Mouse (Mus musculus): ENCODE results near the gene Olfr933. TPM values are rescaled to one million over a fixed set of nuclear protein-coding genes. Genes with fewer than 3 reads are reported as not detected.

Gene Olfr933
- total RNA-seq (2021), result not detected
- long read RNA-seq, experiment 1, result 0 reads
- long read RNA-seq, experiment 2, result 0 reads

- intact Hi-C loops (cut with DNase I), result no loop called here
Measured at GRCm38 (mm10) chr9:38972013-38972412, at the start of gene Olfr933. Olfr933 (plus strand) TSS chr9:38972313.

GRCm38 (mm10) chr9:38929509-38929908, 42.6 kb upstream of the Olfr933 start, which contains the start of gene Olfr930:
Olfr930 (plus strand) TSS chr9:38929809.
- intact Hi-C loops (cut with DNase I), result no loop called here
- no peak for DNase-seq

More at GRCm38 (mm10) chr9:38972013-38972412, at the start of gene Olfr933:
- DNase-seq, result no peak

- DNase-seq, result no peak
- intact Hi-C loops (cut with DNase I), result no loop called here
Measured at GRCm38 (mm10) chr9:38953401-38954123, 18.6 kb upstream of the Olfr933 start.

GRCm38 (mm10) chr9:38954124-38954416, 18.0 kb upstream of the Olfr933 start:
- intact Hi-C loops (cut with DNase I), result no loop called here
- DNase-seq, result no peak

- DNase-seq, result no peak
- intact Hi-C loops (cut with DNase I), result no loop called here
Measured at GRCm38 (mm10) chr9:38988215-38988614, 16.1 kb downstream of the Olfr933 start, which contains the start of gene Olfr934. Olfr934 (minus strand) TSS chr9:38988315.

- intact Hi-C loops (cut with DNase I), result no loop called here
- no peak for DNase-seq
Measured at GRCm38 (mm10) chr9:38999583-38999982, 27.5 kb downstream of the Olfr933 start, which contains the start of gene Olfr935. Olfr935 (minus strand) TSS chr9:38999683.

- intact Hi-C loops (cut with DNase I), result no loop called here
- no peak for DNase-seq
Measured at GRCm38 (mm10) chr9:39023277-39023676, 51.2 kb downstream of the Olfr933 start, which contains the start of gene Olfr146. Olfr146 (minus strand) TSS chr9:39023377.

Other genes with a start within 250 kb of the Olfr933 start
- under 1 TPM in 1 of 2 experiments, not detected in 1; 0.05 TPM for gene Olfr920, start 220.0 kb upstream of the Olfr933 start, total RNA-seq (2021)
- not detected for gene Olfr921, start 199.2 kb upstream of the Olfr933 start, total RNA-seq (2021)
- not detected for gene Olfr922, start 157.7 kb upstream of the Olfr933 start, total RNA-seq (2021)
- gene Olfr923, start 145.8 kb upstream of the Olfr933 start, total RNA-seq (2021), result not detected
- not detected for gene Olfr924, start 127.9 kb upstream of the Olfr933 start, total RNA-seq (2021)
- not detected for gene Olfr26, start 117.3 kb upstream of the Olfr933 start, total RNA-seq (2021)
- not detected for gene Olfr926, start 95.2 kb upstream of the Olfr933 start, total RNA-seq (2021)
- not detected for gene Olfr930, start 42.5 kb upstream of the Olfr933 start, total RNA-seq (2021)
- not detected for gene Olfr934, start 16.0 kb downstream of the Olfr933 start, total RNA-seq (2021)
- not detected for gene Olfr935, start 27.4 kb downstream of the Olfr933 start, total RNA-seq (2021)
- not detected for gene Olfr146, start 51.1 kb downstream of the Olfr933 start, total RNA-seq (2021)
- gene Olfr937, start 92.6 kb downstream of the Olfr933 start, total RNA-seq (2021), result not detected
- not detected for gene Olfr938, start 106.6 kb downstream of the Olfr933 start, total RNA-seq (2021)
- not detected for gene Olfr27, start 155.8 kb downstream of the Olfr933 start, total RNA-seq (2021)
- not detected for gene Olfr943, start 194.0 kb downstream of the Olfr933 start, total RNA-seq (2021)
- not detected for gene Olfr944, start 229.6 kb downstream of the Olfr933 start, total RNA-seq (2021)

Data from gastrocnemius, postnatal 36 days (tissue).